Mouse (Mus musculus) gastrocnemius, postnatal 4 days (tissue): ENCODE data around the gene Mblac2. TPM values are rescaled to one million over a fixed set of nuclear protein-coding genes. Genes with fewer than 3 reads are reported as not detected.

Source experiments
- total RNA-seq, 2 experiments: library from RNA; stranded (reverse); gene quantifications; 2 replicates each; pipeline ENCODE4 v1.2.3; 2021

Gene Mblac2
- total RNA-seq, 2 experiments from 2014 or later, result 3.0 to 3.4 TPM

Other genes with a start within 250 kb of the Mblac2 start
- gene Adgrv1, start 78.2 kb upstream of the Mblac2 start, total RNA-seq, result under 1 TPM; 0.29 to 0.32 TPM
- gene Lysmd3, start 53.7 kb upstream of the Mblac2 start, total RNA-seq, result 10 to 100 TPM; 17.6 to 17.9 TPM
- 1 to 10 TPM; 1.8 to 2.5 TPM for gene Polr3g, start 328 bp upstream of the Mblac2 start, total RNA-seq
- gene Cetn3, start 71.7 kb downstream of the Mblac2 start, total RNA-seq, result 10 to 100 TPM; 86.4 TPM